Mouse (Mus musculus) B cell, adult 2 months (primary cell): ENCODE results near the gene Cacna1c.

Source experiments
- DNase-seq, 2 experiments: peaks; one replicate each; pipeline ENCODE4 v3.0.0; 2022

Cacna1c gene

DNA sequence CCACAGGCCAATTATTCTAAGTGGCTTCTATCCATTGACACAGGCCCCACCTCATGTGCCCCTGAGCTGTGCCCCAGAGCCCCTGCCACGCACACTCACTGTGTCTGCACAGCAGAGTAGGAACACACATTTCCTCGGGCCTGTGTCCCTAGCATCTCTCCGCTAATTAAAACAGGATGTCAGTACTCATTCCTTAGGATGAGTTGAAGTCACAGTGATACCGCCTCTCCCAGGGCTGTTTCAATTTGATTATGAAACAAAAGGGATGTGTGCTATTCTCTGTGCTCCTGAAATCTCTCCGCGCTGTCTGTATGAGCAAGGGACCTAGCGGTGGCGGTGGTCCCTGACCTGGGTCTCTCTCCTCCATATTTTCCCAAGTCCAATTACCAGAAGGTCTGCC lies 296.5 kb downstream of the Cacna1c start:
- DNase-seq = no peak

GRCm38 (mm10) chr6:118897101-118897500 lies 299.1 kb downstream of the Cacna1c start:
- DNase-seq = no peak

- no peak for DNase-seq
Measured at GRCm38 (mm10) chr6:118894043-118894442, 302.2 kb downstream of the Cacna1c start.

DNA sequence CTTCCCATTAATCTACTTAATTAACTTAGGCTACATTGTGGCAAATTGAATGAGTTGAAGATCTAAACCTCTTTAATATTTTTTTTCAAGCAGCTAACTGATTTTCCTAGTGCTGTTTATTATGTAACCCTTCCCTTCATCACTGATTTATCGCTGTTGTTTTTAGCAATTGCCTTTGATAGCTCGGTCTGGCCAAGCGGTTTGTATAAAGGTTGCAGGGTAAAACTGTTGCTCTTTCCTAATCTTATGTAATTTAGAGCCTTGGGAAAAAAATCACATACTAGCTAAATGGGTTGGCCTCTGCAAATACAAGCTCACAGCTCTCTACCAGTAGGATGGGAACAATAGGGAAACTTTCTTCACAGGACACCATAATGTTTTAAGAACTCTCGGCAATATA lies 306.8 kb downstream of the Cacna1c start:
- DNase-seq = no peak

GRCm38 (mm10) chr6:118887032-118887431 lies 309.2 kb downstream of the Cacna1c start:
- DNase-seq = no peak

- DNase-seq = no peak
Measured at GRCm38 (mm10) chr6:118884961-118885360, 311.3 kb downstream of the Cacna1c start.

DNA sequence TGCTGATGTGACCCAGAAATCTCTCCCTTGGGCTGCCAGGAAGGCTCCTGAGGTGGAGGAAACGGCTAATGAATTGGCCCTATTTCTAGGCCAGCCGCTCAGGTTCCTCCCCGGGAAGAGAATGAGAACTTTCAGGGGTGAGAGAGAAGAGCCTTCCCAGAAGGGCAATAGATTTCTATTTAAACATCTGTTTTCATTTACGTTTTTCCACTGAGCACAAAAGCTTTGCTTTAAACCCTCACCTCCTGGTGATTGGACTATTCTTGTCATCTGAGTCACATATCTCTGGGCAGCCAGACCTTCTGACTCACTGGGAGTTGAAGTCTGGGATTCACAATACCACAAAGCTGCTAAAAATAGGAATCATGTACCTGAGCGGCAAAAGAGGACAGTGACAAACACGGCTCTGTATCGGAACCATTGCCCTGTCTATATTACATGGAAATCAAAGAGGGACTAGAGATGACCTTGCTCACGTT lies 312.1 kb downstream of the Cacna1c start:
- DNase-seq = no peak

- no peak for DNase-seq
Measured at GRCm38 (mm10) chr6:118876204-118876603, 320.0 kb downstream of the Cacna1c start.

GRCm38 (mm10) chr6:118870241-118870841 lies 325.9 kb downstream of the Cacna1c start:
- no peak for DNase-seq

GRCm38 (mm10) chr6:118867384-118867783 lies 328.8 kb downstream of the Cacna1c start:
- no peak for DNase-seq

DNA sequence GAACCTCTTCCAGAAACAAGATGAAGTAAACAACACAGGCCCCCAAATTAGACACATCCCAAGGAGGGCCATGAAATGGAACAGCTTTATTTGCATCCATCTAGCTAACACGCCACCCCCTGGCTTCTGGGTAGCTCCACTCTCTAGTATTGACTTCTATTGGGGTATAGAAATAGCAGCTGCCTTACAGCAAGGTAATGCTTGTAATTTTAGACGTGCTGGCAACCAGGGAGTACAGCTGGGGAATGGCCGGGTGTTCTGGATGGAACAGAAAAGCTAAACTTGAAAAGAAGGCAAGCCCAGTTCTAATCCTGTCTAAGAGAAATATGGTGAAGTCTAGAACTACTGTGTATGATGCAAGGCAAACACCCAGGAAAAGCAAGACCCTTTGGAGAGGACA lies 329.3 kb downstream of the Cacna1c start:
- DNase-seq = no peak

DNA sequence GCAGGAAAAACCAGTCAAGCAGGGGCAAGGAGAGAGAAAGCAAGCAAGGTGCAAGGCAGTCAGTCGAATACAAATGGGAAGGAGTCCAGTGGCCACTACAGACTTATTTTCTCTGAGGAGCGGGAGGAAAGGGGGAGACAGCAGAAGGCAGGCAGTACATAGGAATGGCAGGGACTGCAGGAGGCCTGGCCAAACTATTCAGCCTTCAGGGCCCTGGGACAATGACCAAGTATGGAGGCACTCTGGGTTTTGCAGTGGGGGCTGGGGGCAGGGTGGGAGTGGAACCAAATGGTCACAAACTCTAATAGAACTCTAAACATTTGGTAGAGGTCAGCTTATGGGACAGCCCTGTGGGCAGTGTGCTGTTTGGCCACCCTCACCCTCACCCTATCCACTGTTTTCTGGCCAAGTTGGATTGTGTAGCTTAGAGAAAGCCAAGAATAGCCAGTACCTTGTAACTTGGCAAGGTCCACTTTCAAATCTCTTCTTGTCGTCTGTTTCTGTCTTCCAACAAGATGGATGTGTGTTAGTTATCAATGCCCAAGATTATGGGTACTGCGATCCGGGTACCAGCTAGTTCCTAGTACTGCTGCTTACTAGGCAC lies 330.3 kb downstream of the Cacna1c start:
- no peak for DNase-seq

DNA sequence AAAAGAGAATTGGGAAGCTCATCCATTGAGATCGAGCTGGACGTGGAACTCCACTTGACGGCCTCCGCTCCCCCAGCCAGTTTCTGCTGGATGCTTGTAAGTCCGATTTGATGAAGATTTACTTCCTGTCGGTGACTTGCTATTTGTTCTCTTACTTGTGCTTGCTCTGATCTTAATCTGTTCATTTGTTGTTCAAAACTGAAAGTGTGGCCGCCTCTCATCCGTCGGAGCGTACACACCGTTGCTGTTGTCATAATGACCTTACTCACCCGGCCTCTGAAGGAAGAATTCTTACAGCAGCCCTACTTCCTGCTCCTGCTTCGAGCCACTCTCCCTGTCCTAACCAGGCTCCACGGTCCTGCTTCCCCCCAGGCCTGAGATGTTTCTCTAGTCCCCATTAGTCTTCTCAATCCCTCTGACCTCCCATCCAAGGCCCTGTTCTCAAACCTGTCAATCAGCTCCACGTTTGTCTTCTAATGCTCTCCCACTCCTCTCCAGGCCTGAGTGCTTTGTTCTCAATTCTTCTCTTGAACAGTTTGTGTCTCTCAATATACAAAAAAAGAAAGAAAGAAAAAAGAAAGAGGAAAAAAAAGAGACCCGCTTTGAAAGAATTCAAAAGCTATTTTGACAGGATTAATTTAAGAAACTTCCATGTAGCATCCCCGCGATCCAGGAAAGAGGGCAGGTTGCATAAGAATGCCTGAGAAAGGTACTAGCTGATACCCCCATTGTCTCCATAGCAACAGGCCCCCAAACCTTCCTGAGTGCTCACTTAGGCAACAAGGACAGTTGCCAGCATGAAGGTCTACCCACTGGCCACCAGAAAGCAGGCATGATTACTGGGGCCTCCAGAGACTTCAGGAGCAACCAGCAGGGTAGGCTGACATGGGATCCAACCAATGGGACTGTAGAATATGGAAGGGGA lies 331.3 kb downstream of the Cacna1c start:
- DNase-seq = no peak

- DNase-seq = no peak
Measured at GRCm38 (mm10) chr6:118862727-118863126, 333.5 kb downstream of the Cacna1c start.

- no peak for DNase-seq
Measured at GRCm38 (mm10) chr6:118862091-118862490, 334.1 kb downstream of the Cacna1c start.

GRCm38 (mm10) chr6:118858431-118858830 lies 337.8 kb downstream of the Cacna1c start:
- DNase-seq = no peak

GRCm38 (mm10) chr6:118852131-118852530 lies 344.1 kb downstream of the Cacna1c start:
- DNase-seq = no peak

DNA sequence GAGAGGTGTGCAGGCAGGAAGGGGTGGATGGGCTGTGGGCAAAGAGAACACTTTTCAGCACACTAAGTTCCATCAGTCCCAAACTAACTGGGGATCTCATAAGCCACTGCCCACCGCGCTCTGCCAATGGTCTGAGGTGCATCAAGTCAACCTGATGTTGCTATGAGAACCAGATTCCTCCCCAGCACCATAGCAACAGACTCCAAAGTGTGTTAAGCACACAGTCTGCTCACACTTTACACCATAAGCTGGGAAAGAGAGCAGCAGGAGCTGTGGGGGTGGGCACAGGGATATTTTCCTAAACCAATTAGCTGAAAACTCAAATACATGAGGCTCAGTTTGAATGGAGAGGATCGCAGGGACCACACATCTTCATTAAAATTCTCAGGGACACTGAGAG lies 345.1 kb downstream of the Cacna1c start:
- no peak for DNase-seq

- no peak for DNase-seq
Measured at GRCm38 (mm10) chr6:118848640-118849039, 347.6 kb downstream of the Cacna1c start.

GRCm38 (mm10) chr6:118847751-118848150 lies 348.5 kb downstream of the Cacna1c start:
- DNase-seq = no peak

DNA sequence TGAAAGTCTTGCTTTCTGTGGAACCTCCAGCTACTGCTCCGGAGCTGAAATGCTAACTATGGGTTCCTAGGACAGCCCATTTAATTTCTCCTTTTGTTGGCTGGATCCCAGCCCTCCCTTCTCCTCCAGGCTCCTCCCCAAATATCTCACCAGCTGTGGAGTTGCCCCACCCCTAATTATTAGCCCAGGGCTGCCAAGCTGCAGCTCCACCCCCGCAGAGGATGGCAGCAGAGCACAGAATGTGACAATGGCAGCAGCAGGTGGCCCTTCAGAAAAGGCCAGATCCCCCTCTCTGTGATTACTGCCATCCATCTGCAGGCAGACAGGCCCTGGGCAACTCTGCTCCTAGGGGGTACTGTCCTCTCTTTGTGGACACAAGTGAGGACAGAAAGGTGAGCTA lies 350.4 kb downstream of the Cacna1c start:
- DNase-seq = no peak

DNA sequence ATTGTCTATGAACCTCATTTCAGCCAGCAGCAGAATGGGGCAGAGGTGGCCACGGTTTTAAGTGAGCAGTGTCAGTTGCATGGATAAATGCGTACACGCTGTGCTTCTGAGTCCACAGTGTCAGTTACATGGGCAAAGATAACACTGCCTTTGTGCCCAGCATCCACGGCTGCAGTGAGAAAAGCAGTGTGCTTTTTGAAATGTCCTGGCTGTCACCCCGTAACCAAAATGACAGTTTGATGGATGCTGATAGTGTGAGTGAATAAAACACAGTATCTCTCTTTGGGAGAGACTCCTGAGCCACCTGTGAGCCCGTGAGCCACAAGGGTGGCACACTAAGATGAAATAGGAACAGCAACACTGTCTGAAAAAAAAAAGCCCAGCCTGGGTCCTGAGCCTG lies 351.0 kb downstream of the Cacna1c start:
- DNase-seq = no peak

GRCm38 (mm10) chr6:118843566-118843965 lies 352.7 kb downstream of the Cacna1c start:
- DNase-seq = no peak

- no peak for DNase-seq
Measured at GRCm38 (mm10) chr6:118841892-118842291, 354.3 kb downstream of the Cacna1c start.
